Mouse (Mus musculus): Measurements from ENCODE around the gene Gm3336. TPM values are rescaled to one million over a fixed set of nuclear protein-coding genes. Genes with fewer than 3 reads are reported as not detected.

Gm3336 gene
- not detected in 2 replicates for polyA plus RNA-seq (2016; fragmentation: Nextera tagmentation; extraction: Ambion mirVana)

- H3K27ac ChIP-seq (ENCODE audit: poor library complexity, severe bottlenecking), result no peak within 1 kb of the TSS
- H3K4me2 ChIP-seq, result no peak within 1 kb of the TSS
- no peaks in the 10 kb centered on the region for H3K36me3 ChIP-seq
- 3% methylated on average over 19 of the region's 19 CpGs for WGBS
- no peak within 1 kb of the TSS for H3K4me3 ChIP-seq
- peaks cover 43% of the 10 kb centered on the region for H3K27me3 ChIP-seq (replicated peaks)
- no peaks in the 10 kb centered on the region for H3K4me1 ChIP-seq (replicated peaks)
- H3K9me3 ChIP-seq (replicated peaks), result no peaks in the 10 kb centered on the region
- peak; percentile 43; the same call in 1 of the 2 replicates for ATAC-seq (ENCODE audit: insufficient number of reproducible peaks, low FRiP score)
- H3K9ac ChIP-seq, result no peak within 1 kb of the TSS
These were observed at the start of gene Gm3336 for GRCm38 (mm10) chr8:70718297-70718696. Gm3336 (plus strand) TSS chr8:70718543.

DNA sequence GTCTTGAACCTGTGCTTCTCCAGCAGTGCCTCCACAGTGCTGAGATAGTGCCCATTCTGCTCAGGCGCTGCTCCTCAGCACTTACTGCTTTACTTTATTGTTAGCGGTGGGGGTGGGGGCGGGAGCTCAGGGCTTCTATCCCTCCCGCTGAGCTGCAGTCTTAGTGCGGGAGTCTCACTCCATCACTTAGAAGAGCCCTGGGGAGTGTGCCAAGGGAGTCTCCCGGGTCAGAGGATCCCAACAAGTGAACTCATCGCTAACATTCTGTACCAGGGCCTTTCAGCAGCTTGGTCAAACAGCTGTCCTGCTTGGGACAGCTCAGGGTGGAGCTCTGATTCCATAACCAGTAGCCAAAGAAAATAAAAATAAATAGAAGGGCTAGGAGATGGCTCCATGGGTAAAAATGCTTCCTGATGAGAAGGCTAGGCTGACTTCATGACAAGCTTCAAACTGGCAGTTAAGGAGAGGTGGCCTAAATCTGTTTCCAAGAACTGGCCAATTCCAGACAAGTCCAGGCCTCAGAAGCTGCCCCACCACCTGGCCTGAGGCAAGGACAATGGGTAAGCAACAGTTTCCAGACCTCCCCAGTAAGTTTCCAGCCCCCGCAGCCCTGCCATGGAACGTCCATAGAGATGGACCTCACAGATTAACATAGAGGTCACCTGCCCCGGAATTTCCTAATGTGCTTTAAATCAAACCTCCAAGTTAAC is 46.6 kb upstream of the Gm3336 start:
- Histone ChIP-seq H3K9me3 (replicated peaks) (0 out of 2 replicates have a peak, but pooled peaks cover 5% of the 10 kb centered on the region), H3K27ac (ENCODE audit: poor library complexity, severe bottlenecking) (0 out of 2 replicates have a peak overlapping the region, but pooled peaks have one; percentile 8), H3K4me1 (replicated peaks) (peaks cover 21% of the 10 kb centered on the region), H3K9ac (no peak overlapping the region), H3K4me3 (no peak overlapping the region), H3K4me2 (no peak overlapping the region), H3K36me3 (peaks cover 5% of the 10 kb centered on the region; the same call in 1 of the 2 replicates), H3K27me3 (replicated peaks) (no peaks in the 10 kb centered on the region)
- no peak for ATAC-seq (ENCODE audit: insufficient number of reproducible peaks, low FRiP score)
- 60% methylated on average over 10 of the region's 10 CpGs for WGBS

- Histone ChIP-seq H3K4me2 (peak overlapping the region; percentile 64), H3K4me3 (peak overlapping the region; percentile 75), H3K27ac (ENCODE audit: poor library complexity, severe bottlenecking) (peak overlapping the region; percentile 55), H3K9me3 (replicated peaks) (0 out of 2 replicates have a peak, but pooled peaks cover 5% of the 10 kb centered on the region), H3K9ac (peak overlapping the region; percentile 66), H3K4me1 (replicated peaks) (peaks cover 21% of the 10 kb centered on the region), H3K36me3 (peaks cover 9% of the 10 kb centered on the region), H3K27me3 (replicated peaks) (no peaks in the 10 kb centered on the region)
- 37% methylated on average over 19 of the region's 19 CpGs for WGBS
- peak; percentile 1; the same call in 1 of the 2 replicates for ATAC-seq (ENCODE audit: insufficient number of reproducible peaks, low FRiP score)
These were observed 45.8 kb upstream of the Gm3336 start for GRCm38 (mm10) chr8:70672325-70673078.

DNA sequence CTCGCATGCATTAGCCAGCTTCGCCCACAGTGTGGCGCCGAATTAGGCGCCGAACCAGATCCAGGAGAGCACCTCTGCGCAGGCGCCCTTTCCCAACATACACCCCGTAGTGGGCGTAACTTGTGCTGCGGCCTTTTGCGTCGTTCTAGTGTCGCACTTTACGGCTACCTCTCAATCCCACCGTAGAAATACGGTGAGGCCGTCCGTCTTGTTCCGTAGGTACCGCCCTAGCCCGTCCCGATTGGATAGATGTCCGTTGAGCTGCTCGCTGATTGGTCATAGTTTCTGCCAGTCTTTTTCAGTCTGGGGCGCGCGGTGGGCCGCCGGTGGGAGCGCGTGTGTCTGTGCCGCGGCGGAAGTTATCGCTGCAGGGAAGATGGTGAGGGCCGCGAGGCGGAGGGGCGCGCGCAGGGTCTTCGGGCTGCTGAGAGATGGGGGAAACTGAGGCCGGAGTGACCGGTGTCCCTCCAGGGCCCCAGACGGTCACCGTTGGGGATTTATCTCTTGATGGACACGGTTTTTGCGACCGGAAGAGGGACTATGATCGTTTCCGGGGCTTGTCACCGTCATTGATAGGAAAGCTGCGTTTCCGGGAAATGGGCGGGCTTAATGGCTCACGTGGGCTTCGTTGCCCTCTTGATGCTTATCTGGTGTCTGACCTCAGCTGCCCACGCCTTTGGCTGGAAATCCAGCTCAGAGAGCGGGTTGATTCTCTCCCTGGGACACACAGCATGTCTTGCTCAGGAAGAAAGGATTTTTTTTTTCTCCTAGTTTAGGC is 45.1 kb upstream of the Gm3336 start, which contains the start of gene Lsm4:
Gene Lsm4, plus strand, starts transcription at position 170 of the 778 bp plus-strand sequence.
- Histone ChIP-seq H3K36me3 (peaks cover 16% of the 10 kb centered on the region), H3K4me1 (replicated peaks) (peaks cover 21% of the 10 kb centered on the region), H3K9ac (peak within 1 kb of the TSS; percentile 79), H3K4me3 (peak within 1 kb of the TSS; percentile 75), H3K9me3 (replicated peaks) (no peaks in the 10 kb centered on the region), H3K4me2 (peak within 1 kb of the TSS; percentile 75), H3K27ac (ENCODE audit: poor library complexity, severe bottlenecking) (peak within 1 kb of the TSS; percentile 95), H3K27me3 (replicated peaks) (no peaks in the 10 kb centered on the region)
- WGBS, result under 1% methylated on average over 60 of the region's 60 CpGs
- peak; percentile 97 for ATAC-seq (ENCODE audit: insufficient number of reproducible peaks, low FRiP score)

DNA sequence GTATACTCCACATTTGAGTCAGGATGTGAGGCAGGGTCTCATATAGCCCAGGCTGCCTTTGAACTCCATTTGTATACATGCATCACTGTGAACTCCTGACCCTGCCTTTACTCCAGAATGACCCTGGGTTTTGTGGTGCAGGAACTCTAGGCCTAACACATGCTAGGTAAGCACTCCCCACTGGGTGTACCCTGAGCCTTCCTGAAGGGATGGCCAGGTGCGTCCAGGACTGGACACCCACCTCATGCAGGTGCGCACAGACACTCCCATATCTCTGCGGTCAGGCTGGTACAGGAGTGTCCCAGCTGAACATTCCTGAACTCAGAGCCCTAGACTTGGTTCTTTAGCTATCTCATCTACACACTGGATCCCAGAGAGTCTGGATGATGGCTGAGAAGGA is 44.2 kb upstream of the Gm3336 start:
- H3K4me3 ChIP-seq, result peak overlapping the region; percentile 75

DNA sequence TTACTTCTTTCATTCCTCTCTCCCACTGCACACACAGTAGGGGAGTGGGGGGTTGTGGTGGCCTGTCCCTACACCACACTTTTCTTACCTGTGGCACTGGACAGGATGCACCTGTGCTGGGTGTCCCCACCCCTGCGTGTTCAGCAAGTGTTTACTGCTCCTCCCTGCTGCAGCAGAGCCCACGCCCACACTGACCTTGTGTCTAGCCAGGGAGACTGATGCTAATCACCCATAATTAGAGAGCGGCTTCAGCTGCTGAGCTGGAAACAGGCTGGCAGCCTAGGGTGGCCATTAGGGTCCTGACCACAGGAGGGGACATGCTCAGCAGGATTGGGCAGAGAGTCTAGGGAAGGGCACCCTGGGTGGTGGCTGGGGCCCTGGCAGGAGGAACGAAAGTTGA is 43.6 kb upstream of the Gm3336 start:
- Histone ChIP-seq H3K4me2 (peak overlapping the region; percentile 75), H3K27me3 (replicated peaks) (no peaks in the 10 kb centered on the region), H3K4me3 (no peak overlapping the region), H3K9me3 (replicated peaks) (no peaks in the 10 kb centered on the region), H3K4me1 (replicated peaks) (peaks cover 21% of the 10 kb centered on the region), H3K27ac (ENCODE audit: poor library complexity, severe bottlenecking) (no peak overlapping the region), H3K9ac (peak overlapping the region; percentile 79; the same call in 1 of the 2 replicates), H3K36me3 (peaks cover 31% of the 10 kb centered on the region)
- ATAC-seq (ENCODE audit: insufficient number of reproducible peaks, low FRiP score), result no peak
- 80% methylated on average over 4 of the region's 4 CpGs for WGBS

More for the DNA sequence above, 44.2 kb upstream of the Gm3336 start:
- 85% methylated on average over 3 of the region's 3 CpGs for WGBS
- ATAC-seq (ENCODE audit: insufficient number of reproducible peaks, low FRiP score), result no peak
- H3K36me3 ChIP-seq, result peaks cover 25% of the 10 kb centered on the region
- peaks cover 21% of the 10 kb centered on the region for H3K4me1 ChIP-seq (replicated peaks)
- H3K27me3 ChIP-seq (replicated peaks), result no peaks in the 10 kb centered on the region
- peak overlapping the region; percentile 75 for H3K4me2 ChIP-seq
- no peaks in the 10 kb centered on the region for H3K9me3 ChIP-seq (replicated peaks)
- peak overlapping the region; percentile 95 for H3K27ac ChIP-seq (ENCODE audit: poor library complexity, severe bottlenecking)
- H3K9ac ChIP-seq, result peak overlapping the region; percentile 79

GRCm38 (mm10) chr8:70675336-70675735 is 43.0 kb upstream of the Gm3336 start:
- no peaks in the 10 kb centered on the region for H3K9me3 ChIP-seq (replicated peaks)
- no peak overlapping the region; the same call in 1 of the 2 replicates for H3K4me2 ChIP-seq
- 86% methylated on average over 1 of the region's 1 CpGs for WGBS
- peaks cover 21% of the 10 kb centered on the region for H3K4me1 ChIP-seq (replicated peaks)
- H3K4me3 ChIP-seq, result no peak overlapping the region
- H3K27ac ChIP-seq (ENCODE audit: poor library complexity, severe bottlenecking), result no peak overlapping the region
- H3K9ac ChIP-seq, result 0 out of 2 replicates have a peak overlapping the region, but pooled peaks have one; percentile 3
- peaks cover 35% of the 10 kb centered on the region for H3K36me3 ChIP-seq
- no peaks in the 10 kb centered on the region for H3K27me3 ChIP-seq (replicated peaks)
- ATAC-seq (ENCODE audit: insufficient number of reproducible peaks, low FRiP score), result no peak

DNA sequence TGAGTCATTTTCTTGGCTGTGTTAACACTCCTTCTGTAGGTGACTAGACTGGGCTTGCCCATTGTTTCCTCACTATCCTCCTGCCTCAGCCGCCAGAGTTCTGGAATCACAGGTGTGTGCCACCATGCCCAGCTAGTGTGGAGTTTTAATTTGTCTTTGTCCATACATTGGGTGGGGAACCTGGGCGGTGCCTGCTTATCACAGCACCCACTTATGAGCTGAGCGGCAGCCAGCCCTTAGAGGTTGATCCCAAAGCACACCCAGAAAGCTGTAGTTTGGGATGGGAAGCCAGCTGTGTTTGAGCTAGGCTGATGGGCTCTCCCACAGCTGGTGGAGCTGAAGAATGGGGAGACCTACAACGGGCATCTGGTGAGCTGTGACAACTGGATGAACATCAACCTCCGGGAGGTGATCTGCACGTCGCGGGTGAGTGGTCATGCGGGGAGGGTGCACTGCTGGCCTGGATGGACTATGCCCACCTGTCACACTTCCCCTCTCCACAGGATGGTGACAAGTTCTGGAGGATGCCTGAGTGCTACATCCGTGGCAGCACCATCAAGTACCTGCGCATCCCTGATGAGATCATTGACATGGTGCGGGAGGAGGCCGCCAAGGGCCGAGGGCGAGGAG is 40.8 kb upstream of the Gm3336 start:
- Histone ChIP-seq H3K4me3 (no peak overlapping the region), H3K36me3 (peaks cover 35% of the 10 kb centered on the region), H3K27me3 (replicated peaks) (no peaks in the 10 kb centered on the region), H3K9ac (no peak overlapping the region), H3K9me3 (replicated peaks) (no peaks in the 10 kb centered on the region), H3K4me1 (replicated peaks) (peaks cover 29% of the 10 kb centered on the region), H3K4me2 (no peak overlapping the region), H3K27ac (ENCODE audit: poor library complexity, severe bottlenecking) (no peak overlapping the region)
- 92% methylated on average over 15 of the region's 15 CpGs for WGBS
- ATAC-seq (ENCODE audit: insufficient number of reproducible peaks, low FRiP score), result no peak

GRCm38 (mm10) chr8:70678679-70679078 is 39.7 kb upstream of the Gm3336 start:
- ATAC-seq (ENCODE audit: insufficient number of reproducible peaks, low FRiP score), result no peak
- peaks cover 35% of the 10 kb centered on the region for H3K36me3 ChIP-seq
- H3K9ac ChIP-seq, result no peak overlapping the region
- no peak overlapping the region for H3K27ac ChIP-seq (ENCODE audit: poor library complexity, severe bottlenecking)
- no peak overlapping the region for H3K4me2 ChIP-seq
- H3K9me3 ChIP-seq (replicated peaks), result no peaks in the 10 kb centered on the region
- H3K27me3 ChIP-seq (replicated peaks), result no peaks in the 10 kb centered on the region
- no peak overlapping the region for H3K4me3 ChIP-seq
- peaks cover 32% of the 10 kb centered on the region for H3K4me1 ChIP-seq (replicated peaks)

DNA sequence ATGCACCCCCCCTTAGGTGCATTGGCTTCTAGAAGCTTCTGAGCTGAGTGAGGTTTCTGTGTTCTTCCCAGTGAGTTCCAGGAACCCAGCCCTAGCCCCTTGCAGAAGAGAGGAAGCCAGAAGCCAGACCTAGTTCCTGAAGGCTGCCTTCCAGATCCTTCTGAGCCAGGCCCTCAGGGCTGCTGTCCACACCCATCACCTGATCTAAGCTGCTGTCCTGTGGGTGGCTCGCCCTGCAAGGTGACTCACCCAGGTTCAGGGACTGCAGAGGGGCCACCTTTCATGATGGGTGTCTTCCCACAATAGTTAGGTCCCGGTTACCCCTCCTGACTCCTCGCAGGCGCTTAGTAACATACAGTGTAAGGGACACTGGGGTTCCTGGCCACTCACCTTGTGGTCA is 38.9 kb upstream of the Gm3336 start:
- no peaks in the 10 kb centered on the region for H3K27me3 ChIP-seq (replicated peaks)
- peaks cover 26% of the 10 kb centered on the region for H3K4me1 ChIP-seq (replicated peaks)
- no peak overlapping the region for H3K4me3 ChIP-seq
- peaks cover 35% of the 10 kb centered on the region for H3K36me3 ChIP-seq
- WGBS, result 90% methylated on average over 4 of the region's 4 CpGs
- H3K27ac ChIP-seq (ENCODE audit: poor library complexity, severe bottlenecking), result no peak overlapping the region
- H3K9ac ChIP-seq, result no peak overlapping the region
- no peak for ATAC-seq (ENCODE audit: insufficient number of reproducible peaks, low FRiP score)
- no peak overlapping the region for H3K4me2 ChIP-seq
- no peaks in the 10 kb centered on the region for H3K9me3 ChIP-seq (replicated peaks)

Data from heart, embryonic 12.5 days (tissue).